Mouse (Mus musculus): ENCODE measurements at regions not wholly inside any gene's neighbourhood (a gene's known extent, or its start where the extent isn't known, plus 50 kb on each side); places are given as distances from the start of the nearest gene placed in this dataset.

DNA sequence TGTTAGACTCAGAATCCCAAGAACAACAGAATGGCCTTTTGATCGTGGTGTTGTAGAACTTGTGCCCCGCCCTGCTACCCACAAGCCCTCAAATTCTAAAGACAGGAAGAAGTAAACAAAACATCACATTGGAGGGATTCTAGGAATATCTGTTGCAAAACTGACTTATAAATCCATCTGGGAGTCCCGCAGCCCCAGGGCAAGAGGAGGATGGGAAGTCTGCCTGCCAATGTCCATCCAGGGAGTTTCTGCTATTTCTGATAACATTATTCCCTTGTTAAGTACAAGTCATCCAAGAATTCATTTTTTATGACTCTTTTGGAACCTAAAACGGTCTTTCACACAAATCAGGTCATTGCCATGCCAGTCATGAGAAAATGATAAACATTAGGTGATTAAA is 164.5 kb upstream of the Tbx18 start:
- TF ChIP-seq CTCF (IDR thresholded peaks at IDR 0.05; ENCODE audit: borderline replicate concordance, extremely low read depth, insufficient read depth, insufficient read length) = no peak
- TF ChIP-seq POLR2A (IDR thresholded peaks at IDR 0.05; ENCODE audit: borderline replicate concordance, extremely low read depth, insufficient read depth, insufficient read length, poor library complexity, severe bottlenecking) = no peak
